Mouse (Mus musculus): ENCODE measurements around the gene Rims4.

DNA sequence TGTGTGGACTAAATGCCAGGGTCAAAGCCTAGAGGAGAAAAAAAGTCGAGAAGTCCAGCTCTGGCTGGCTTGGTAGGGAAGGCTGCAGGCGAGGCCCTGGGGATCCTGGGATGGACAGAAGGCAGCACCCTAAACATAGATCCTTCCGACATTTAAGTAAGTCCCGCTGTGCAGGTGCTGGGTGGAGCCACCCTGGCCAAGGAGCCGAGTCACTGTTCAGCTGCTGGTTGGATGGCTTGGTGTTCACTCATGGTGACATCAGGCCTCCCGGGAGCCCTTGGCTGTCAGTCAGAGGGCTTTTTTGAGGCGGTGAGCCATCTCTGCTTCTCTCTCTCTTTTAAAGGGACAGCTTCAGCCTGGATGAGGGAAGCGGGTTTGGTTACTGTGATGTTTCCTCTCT lies 21.0 kb upstream of the Rims4 start:
- no peak for TF ChIP-seq CTCF (IDR thresholded peaks at IDR 0.05)
- no peak for TF ChIP-seq POLR2A (IDR thresholded peaks at IDR 0.05; ENCODE audit: insufficient read depth, low read depth, low read length)
- no peak for TF ChIP-seq EP300 (IDR thresholded peaks at IDR 0.05; ENCODE audit: insufficient read depth, low read depth, low read length)
